Mouse (Mus musculus): Measurements from ENCODE around the gene Prmt3.

GRCm38 (mm10) chr7:49847939-49848338 lies 69.8 kb downstream of the Prmt3 start:
- TF ChIP-seq NELFE (IDR thresholded peaks at IDR 0.05; ENCODE audit: low read depth, low read length) (no peak), RAD21 (IDR thresholded peaks at IDR 0.05; ENCODE audit: low read depth, low read length) (no peak), TBP (IDR thresholded peaks at IDR 0.05; ENCODE audit: low read depth, low read length) (no peak), ZC3H11A (IDR thresholded peaks at IDR 0.05; ENCODE audit: low read depth, low read length) (no peak), CTCF (IDR thresholded peaks at IDR 0.05 in 2 of 3, conservative IDR thresholded peaks at IDR 0.05 in 1 of 3; ENCODE audit: control insufficient read depth in 1 of 3, insufficient read depth in 1 of 3, low read depth in 2 of 3, low read length in 3 of 3, poor library complexity in 1 of 3, severe bottlenecking in 1 of 3) (no peak), POLR2A (IDR thresholded peaks at IDR 0.05; ENCODE audit: control insufficient read depth in 1 of 2, insufficient read depth in 1 of 2, low read depth in 1 of 2, low read length in 2 of 2, poor library complexity in 1 of 2) (no peak), SMC3 (IDR thresholded peaks at IDR 0.05; ENCODE audit: low read depth, low read length) (no peak)
